Mouse (Mus musculus): ENCODE measurements at regions not wholly inside any gene's neighbourhood (a gene's known extent, or its start where the extent isn't known, plus 50 kb on each side); places are given as distances from the start of the nearest gene placed in this dataset.

- no peak for TF ChIP-seq CTCF (IDR thresholded peaks at IDR 0.05)
- no peak for TF ChIP-seq EP300 (IDR thresholded peaks at IDR 0.05)
These were observed 113.0 kb upstream of the A230072I06Rik start for GRCm38 (mm10) chr8:12165487-12166152.
